Mouse (Mus musculus) gonadal fat pad, adult 2 months (tissue): Measurements from ENCODE around the gene Nrp2. TPM values are rescaled to one million over a fixed set of nuclear protein-coding genes. Genes with fewer than 3 reads are reported as not detected.
A peak's percentile ranks its signal among the peaks of the same experiment; 100 is the strongest.

Experiments used
- DNase-seq: peaks from one replicate; pipeline ENCODE4 v3.0.0-alpha.2; 2012; ENCODE audit warnings: low read depth
- polyA plus RNA-seq: library from polyadenylated mRNA; depleted of rRNA; stranded (reverse); fragments of >200 nt; gene quantifications from 2 replicates; pipeline ENCODE4 v1.2.3, GENCODE M21; 2012

Gene Nrp2
- polyA plus RNA-seq, 1 experiment: 13.0 TPM

- peak; percentile 90 for DNase-seq
Observed at GRCm38 (mm10) chr1:62723891-62724290, 20.8 kb downstream of the Nrp2 start.

GRCm38 (mm10) chr1:62724461-62725021, 21.5 kb downstream of the Nrp2 start:
- peak; percentile 79 for DNase-seq

GRCm38 (mm10) chr1:62725032-62725678, 22.1 kb downstream of the Nrp2 start:
- no peak for DNase-seq

GRCm38 (mm10) chr1:62727191-62727590, 24.1 kb downstream of the Nrp2 start:
- no peak for DNase-seq

- DNase-seq: no peak
Observed at GRCm38 (mm10) chr1:62728421-62728820, 25.3 kb downstream of the Nrp2 start.

GRCm38 (mm10) chr1:62728926-62729325, 25.8 kb downstream of the Nrp2 start:
- DNase-seq: no peak

GRCm38 (mm10) chr1:62729345-62730150, 26.5 kb downstream of the Nrp2 start:
- no peak for DNase-seq

- DNase-seq: no peak
Observed at GRCm38 (mm10) chr1:62732036-62732435, 29.0 kb downstream of the Nrp2 start.

GRCm38 (mm10) chr1:62734420-62734931, 31.4 kb downstream of the Nrp2 start:
- no peak for DNase-seq

GRCm38 (mm10) chr1:62734980-62735379, 31.9 kb downstream of the Nrp2 start:
- DNase-seq: no peak

- no peak for DNase-seq
Observed at GRCm38 (mm10) chr1:62735835-62736234, 32.8 kb downstream of the Nrp2 start.

- DNase-seq: no peak
Observed at GRCm38 (mm10) chr1:62736455-62737012, 33.4 kb downstream of the Nrp2 start.

GRCm38 (mm10) chr1:62738165-62738564, 35.1 kb downstream of the Nrp2 start:
- DNase-seq: no peak

GRCm38 (mm10) chr1:62742092-62742491, 39.0 kb downstream of the Nrp2 start:
- no peak for DNase-seq

GRCm38 (mm10) chr1:62743064-62743694, 40.1 kb downstream of the Nrp2 start:
- DNase-seq: no peak

GRCm38 (mm10) chr1:62745889-62746288, 42.8 kb downstream of the Nrp2 start:
- no peak for DNase-seq

GRCm38 (mm10) chr1:62747421-62748111, 44.5 kb downstream of the Nrp2 start:
- DNase-seq: no peak

- no peak for DNase-seq
Observed at GRCm38 (mm10) chr1:62748361-62748760, 45.3 kb downstream of the Nrp2 start.

- DNase-seq: no peak
Observed at GRCm38 (mm10) chr1:62749716-62750115, 46.6 kb downstream of the Nrp2 start.

- no peak for DNase-seq
Observed at GRCm38 (mm10) chr1:62750408-62751008, 47.4 kb downstream of the Nrp2 start.
